Mouse (Mus musculus) macrophage (primary cell): ENCODE measurements around the gene Cby1. TPM values are rescaled to one million over a fixed set of nuclear protein-coding genes. Genes with fewer than 3 reads are reported as not detected.
"Not testable (repeated sequence)": the region's sequence is repeated elsewhere in the genome, so short reads cannot be mapped to it uniquely, and the experiment has no call there.

ENCODE experiments used
- H3K27ac ChIP-seq: fragments of 350-480 bp; formaldehyde crosslinking; 2 replicates; pipeline ENCODE4 v1.9.0; 2021
- H3K36me3 ChIP-seq: fragments of 350-480 bp; formaldehyde crosslinking; 2 replicates; pipeline ENCODE4 v1.9.0; 2021; ENCODE audit errors: inconsistent target
- H3K4me3 ChIP-seq: fragments of 350-480 bp; formaldehyde crosslinking; 2 replicates; pipeline ENCODE4 v1.9.0; 2021; ENCODE audit errors: inconsistent target
- H3K79me2 ChIP-seq: fragments of 350-480 bp; formaldehyde crosslinking; 2 replicates; pipeline ENCODE4 v1.9.0; 2021; ENCODE audit errors: inconsistent target
- WGBS: methylation state at CpG from one replicate; pipeline ENCODE4 v1.1.7; 2026; ENCODE audit warnings: inconsistent platforms; ENCODE audit not compliant: missing documents; 5-methylcytosine and 5-hydroxymethylcytosine counted together
- polyA plus RNA-seq: library from polyadenylated mRNA; stranded (reverse); fragments of 250-400 nt; gene quantifications from 3 replicates; pipeline ENCODE4 v1.2.4, GENCODE M21; 2018; ENCODE audit warnings: inconsistent platforms

Cby1 gene
- polyA plus RNA-seq, 1 experiment from 2014 or later: 24.8 TPM

DNA sequence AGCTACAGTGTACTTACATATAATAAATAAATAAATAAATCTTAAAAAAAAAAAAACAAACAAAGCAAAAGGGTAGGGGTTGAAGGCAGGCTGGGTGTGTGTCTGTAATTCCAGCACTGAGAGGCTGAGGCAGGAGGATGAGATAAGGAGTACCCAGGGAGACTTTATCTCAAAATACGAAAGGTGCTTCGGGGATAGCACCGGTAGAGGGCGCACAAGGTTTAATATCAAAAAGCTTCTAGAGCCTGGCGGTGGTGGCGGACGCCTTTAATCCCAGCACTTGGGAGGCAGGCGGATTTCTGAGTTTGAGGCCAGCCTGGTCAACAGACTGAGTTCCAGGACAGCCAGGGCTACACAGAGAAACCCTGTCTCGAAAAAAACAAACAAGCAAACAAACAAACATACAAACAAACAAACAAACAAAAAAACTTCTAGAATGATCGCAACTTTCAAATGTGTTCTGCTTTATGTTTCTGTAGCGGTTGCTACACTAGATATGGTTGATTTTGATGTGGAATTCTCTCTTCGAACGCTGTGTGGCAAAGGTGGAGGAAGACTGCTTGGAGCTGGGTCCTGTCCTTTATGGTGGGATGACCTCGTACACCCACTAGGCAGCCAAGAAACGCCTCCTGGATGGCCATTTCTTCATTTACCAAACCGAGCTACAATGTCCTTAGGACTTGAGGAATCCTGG lies 1.0 kb upstream of the Cby1 start:
- Histone ChIP-seq H3K79me2 (no peaks in the 10 kb centered on the region), H3K36me3 (no peaks in the 10 kb centered on the region), H3K27ac (no peak overlapping the region), H3K4me3 (peak overlapping the region; percentile 57)
- 3% methylated on average over 16 of the region's 16 CpGs for WGBS

DNA sequence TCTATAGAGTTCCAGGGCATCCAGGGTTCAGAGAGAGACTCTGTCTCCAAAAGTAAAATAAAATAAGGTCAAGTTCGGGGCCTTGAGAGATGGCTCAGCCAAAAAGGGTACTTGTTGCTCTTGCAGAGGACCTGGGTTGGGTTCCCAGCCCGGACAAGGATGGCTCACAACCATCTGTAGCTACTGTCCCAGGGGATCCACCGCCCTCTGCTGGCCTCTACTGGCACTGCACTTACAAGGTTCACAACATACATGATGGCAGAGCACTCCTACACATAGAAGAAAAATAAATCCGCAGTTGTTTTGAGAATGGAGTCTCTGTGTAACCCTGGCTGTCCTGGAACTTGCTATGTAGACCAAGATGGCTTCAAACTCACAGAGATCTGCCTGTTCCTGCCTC lies 2.9 kb downstream of the Cby1 start:
- Histone ChIP-seq H3K27ac (no peak overlapping the region), H3K36me3 (no peaks in the 10 kb centered on the region), H3K79me2 (no peaks in the 10 kb centered on the region), H3K4me3 (no peak overlapping the region)
- 76% methylated on average over 4 of the region's 4 CpGs for WGBS

DNA sequence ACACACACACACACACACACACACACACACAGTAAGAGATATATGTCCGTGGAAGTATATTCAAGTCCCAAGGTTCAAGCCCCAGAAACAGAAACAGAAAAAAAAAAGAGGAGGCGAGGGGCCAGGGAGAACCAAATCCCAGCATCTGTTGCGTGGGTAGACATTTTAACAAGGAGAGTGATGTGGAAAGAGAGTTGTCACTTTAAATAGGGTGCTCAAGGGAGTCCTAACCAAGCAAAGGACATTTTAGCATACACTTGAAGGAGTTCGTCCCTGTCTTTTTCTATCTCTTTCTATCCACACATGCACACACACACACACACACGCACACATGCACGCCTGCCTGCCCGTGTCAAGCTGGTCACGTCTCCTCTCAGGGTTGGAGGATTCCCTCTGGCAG lies 5.7 kb downstream of the Cby1 start:
- no peak overlapping the region for H3K4me3 ChIP-seq
- 94% methylated on average over 7 of the region's 8 CpGs for WGBS
- no peaks in the 10 kb centered on the region for H3K79me2 ChIP-seq
- no peaks in the 10 kb centered on the region for H3K36me3 ChIP-seq
- no peak overlapping the region for H3K27ac ChIP-seq

DNA sequence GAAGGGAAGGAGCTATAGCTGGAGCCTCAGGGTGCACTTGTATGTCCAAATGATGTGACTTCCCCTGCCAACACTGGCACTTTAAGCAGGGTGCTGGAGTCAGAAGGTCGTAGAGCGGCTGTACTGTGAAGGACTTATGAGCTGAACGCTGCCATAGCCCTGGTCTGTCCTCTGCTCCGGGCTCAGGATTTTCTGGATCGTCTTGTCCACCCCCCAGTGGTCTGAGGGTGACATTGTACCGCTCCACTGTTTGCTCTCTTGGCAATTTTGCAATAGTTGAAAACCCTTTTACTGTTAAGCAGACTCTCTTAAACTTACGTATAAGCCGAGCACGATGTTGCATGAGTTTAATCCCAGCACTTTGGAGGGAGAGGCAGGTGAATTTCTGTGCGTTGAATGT lies 10.2 kb downstream of the Cby1 start:
- Histone ChIP-seq H3K36me3 (peaks cover 18% of the 10 kb centered on the region; the same call in 1 of the 2 replicates), H3K27ac (no peak overlapping the region), H3K4me3 (no peak overlapping the region), H3K79me2 (peaks cover 21% of the 10 kb centered on the region)
- 88% methylated on average over 8 of the region's 10 CpGs for WGBS

DNA sequence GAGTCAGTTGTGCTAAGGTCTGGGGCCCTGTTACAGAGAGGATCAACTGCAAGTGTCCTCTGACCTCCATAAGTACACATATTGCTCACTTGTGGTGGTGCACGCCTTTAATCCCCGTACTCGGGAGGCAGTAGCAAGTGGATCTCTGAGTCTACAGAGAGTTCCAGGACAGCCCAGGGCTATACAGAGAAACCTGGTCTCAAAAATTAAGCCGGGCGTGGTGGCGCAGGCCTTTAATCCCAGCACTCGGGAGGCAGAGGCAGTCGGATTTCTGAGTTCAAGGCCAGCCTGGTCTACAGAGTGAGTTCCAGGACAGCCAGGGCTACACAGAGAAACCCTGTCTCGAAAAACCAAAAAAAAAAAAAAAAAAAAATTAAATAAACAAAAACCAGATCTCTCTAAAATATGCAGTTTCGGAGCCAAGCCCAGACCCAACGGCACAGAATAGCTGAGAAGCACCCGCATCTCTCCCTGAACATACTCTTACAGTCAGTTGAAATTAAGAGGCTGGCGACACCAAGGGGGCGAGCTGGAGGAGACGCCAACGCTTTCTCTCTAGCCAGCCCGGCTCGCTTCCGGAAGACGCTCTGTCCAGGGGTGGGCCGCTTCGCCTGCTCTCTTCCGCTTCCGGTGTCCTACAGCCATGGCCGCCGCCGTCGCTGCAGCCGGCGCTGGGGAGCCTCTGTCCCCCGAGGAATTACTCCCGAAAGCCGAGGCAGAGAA lies 11.4 kb downstream of the Cby1 start, which contains the start of gene Tomm22:
Gene Tomm22 (plus strand): TSS at position 613 of the 723 bp plus-strand sequence.
- peak within 1 kb of the TSS; percentile 90 for H3K4me3 ChIP-seq
- 17% methylated on average over 30 of the region's 33 CpGs for WGBS
- peaks cover 21% of the 10 kb centered on the region for H3K79me2 ChIP-seq
- H3K27ac ChIP-seq: no peak within 1 kb of the TSS
- H3K36me3 ChIP-seq: peaks cover 30% of the 10 kb centered on the region

DNA sequence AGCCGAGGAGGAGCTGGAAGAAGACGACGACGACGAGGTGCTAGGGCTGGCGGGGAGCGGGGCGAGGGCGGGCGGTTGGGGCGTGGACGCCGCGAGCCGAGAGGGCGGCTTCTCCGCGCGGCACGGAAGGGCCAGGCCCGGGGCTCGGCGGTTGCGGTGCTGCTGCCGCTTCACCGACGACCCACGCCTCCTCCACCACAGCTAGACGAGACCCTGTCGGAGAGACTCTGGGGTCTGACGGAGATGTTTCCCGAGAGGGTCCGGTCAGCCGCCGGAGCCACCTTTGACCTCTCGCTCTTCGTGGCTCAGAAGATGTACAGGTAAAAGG lies 11.9 kb downstream of the Cby1 start:
- 0% methylated on average over 31 of the region's 37 CpGs for WGBS
- Histone ChIP-seq H3K36me3 (peaks cover 33% of the 10 kb centered on the region), H3K4me3 (peak overlapping the region; percentile 90), H3K27ac (no peak overlapping the region), H3K79me2 (peaks cover 21% of the 10 kb centered on the region)

DNA sequence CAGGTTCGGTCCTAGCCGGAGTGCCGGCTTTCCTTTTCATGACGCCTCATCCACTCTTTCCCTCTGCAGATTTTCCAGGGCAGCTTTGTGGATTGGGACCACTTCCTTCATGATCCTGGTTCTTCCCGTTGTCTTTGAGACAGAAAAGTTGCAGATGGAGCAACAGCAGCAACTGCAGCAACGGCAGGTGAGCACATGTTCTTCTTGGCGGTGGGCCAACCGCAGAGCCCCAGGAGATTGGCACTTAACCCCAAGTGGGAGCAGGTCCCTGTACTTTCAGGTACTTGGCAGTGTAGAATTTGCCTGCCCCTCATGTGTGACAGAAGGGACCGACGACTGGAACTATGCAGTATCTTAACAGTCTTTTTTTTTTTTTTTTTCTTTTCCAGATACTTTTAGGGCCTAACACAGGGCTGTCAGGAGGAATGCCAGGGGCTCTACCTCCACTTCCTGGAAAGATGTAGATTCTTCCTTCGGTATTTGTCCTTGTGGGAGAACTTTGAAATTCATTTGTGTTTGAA lies 12.9 kb downstream of the Cby1 start:
- H3K4me3 ChIP-seq: peak overlapping the region; percentile 90; the same call in 1 of the 2 replicates
- H3K27ac ChIP-seq: not testable (repeated sequence)
- H3K79me2 ChIP-seq: peaks cover 21% of the 10 kb centered on the region
- WGBS: 69% methylated on average over 10 of the region's 11 CpGs
- H3K36me3 ChIP-seq: peaks cover 39% of the 10 kb centered on the region

DNA sequence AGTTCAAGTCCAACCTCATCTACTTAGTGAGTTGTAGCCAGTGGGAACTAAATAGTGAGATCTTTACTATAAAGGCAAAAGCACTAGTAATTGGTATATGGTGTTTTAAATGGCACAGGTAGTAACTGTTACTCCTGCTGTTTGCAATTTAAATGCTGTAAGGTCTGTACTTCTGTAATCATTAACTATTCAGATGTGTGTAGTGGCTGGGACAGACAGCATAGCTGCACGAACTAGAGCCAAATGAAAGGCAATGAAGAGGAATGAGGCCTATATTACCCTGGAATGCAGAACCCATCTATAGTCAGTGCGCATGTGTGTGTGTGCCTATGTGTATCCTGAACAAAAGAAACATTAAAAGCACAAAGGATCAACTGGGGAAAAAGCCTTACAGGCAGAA lies 18.9 kb downstream of the Cby1 start:
- Histone ChIP-seq H3K27ac (no peak overlapping the region), H3K4me3 (no peak overlapping the region), H3K36me3 (peaks cover 34% of the 10 kb centered on the region), H3K79me2 (peaks cover 56% of the 10 kb centered on the region)
- WGBS: 89% methylated on average over 2 of the region's 2 CpGs

DNA sequence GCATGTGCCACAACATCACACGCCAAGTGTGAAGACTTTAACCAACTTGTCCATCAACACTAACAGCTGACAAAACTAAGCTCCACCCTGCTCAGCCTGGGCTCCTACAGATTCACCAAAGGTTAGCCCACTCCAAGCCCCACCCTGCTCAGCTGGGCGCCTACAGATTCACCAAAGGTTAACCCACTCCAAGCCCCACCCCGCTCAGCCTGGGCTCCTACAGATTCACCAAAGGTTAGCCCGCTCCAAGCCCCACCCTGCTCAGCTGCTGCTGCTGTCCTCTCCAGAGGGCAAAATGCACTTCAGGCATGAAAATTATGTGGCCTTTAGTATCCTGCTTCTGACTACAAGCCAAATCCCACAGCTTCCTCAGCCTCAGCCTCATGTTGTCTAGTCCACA lies 23.0 kb downstream of the Cby1 start:
- peaks cover 95% of the 10 kb centered on the region for H3K79me2 ChIP-seq
- no peak overlapping the region for H3K4me3 ChIP-seq
- H3K36me3 ChIP-seq: no peaks in the 10 kb centered on the region
- no peak overlapping the region for H3K27ac ChIP-seq
- 88% methylated on average over 4 of the region's 4 CpGs for WGBS

DNA sequence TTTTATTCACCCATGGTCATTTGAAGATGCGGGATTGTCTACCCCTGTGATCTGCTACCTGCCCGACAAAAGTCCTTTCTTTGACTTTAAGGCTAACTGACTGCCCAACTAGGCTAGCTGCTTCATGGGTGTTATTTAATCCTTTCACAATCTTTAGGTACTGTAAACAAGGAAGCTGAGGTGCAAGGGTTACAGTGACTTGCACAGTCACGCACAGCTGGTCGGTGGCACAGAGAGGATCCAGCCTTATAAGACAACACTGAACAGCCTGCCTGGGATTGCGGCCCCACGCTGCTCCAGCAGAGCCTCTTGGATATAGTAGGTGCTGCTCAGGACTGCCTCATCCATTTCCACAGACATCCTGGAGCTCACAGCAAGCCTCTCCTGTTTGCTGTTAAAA lies 24.1 kb downstream of the Cby1 start:
- Histone ChIP-seq H3K36me3 (no peaks in the 10 kb centered on the region), H3K79me2 (peaks cover 91% of the 10 kb centered on the region), H3K4me3 (no peak overlapping the region), H3K27ac (no peak overlapping the region)
- WGBS: 55% methylated on average over 6 of the region's 6 CpGs

DNA sequence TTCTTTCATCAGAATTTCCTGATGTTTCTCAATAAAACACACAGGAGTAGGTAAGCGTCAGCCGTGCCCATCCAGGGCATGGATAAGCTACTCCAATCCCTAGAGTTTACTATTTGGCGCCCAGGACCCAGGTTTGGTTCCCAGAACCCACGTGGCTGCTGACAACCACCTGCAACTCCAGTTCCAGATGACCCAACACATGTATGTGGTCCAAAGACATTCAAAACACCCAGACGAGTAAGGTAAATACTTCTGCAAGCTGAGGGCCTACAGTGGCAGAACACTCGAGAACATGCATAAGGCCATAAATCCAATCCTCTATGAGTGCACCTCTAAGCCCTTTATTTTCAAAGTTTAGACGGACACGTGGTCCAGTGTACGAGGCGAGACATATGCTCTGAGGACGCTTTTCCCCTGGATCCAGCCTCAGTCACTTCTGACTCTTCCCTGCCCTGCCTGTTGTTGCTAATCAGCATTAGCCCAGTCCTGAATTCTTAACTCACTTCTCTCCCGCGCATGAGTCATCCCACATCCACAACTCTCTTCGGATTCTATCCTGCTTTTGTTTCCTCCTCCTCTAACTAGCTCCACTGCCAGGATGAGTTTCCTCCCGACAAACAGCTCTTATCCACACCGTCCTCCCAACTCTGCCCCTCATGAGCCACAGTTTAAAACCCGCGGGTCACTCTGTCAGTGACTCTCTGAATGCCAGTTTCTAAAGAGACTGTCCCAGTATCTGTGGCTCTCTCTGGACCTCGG lies 24.9 kb downstream of the Cby1 start:
- WGBS: 76% methylated on average over 19 of the region's 19 CpGs
- H3K4me3 ChIP-seq: no peak overlapping the region

DNA sequence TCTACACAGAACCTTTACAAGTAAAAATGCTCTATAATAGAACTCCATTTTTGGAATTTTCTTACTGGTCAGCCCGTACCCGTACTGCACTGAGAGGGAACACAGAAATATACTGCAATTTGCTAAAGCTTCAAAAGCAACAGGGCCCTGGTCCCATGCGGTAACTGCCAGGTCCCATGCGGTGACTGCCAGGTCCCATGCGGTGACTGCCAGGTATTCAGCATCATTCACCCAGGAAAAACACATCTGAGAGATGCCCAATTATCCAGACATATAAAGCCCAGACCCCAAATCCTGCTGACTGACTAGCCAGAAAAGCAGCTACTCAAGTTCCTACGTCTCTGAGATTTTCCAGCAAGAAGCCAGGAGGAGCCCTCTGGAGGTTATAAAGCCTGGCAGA lies 25.6 kb downstream of the Cby1 start:
- WGBS: 96% methylated on average over 6 of the region's 6 CpGs
- Histone ChIP-seq H3K4me3 (no peak overlapping the region), H3K27ac (no peak overlapping the region), H3K36me3 (no peaks in the 10 kb centered on the region), H3K79me2 (peaks cover 76% of the 10 kb centered on the region)

More for the DNA sequence above, 24.9 kb downstream of the Cby1 start:
- H3K79me2 ChIP-seq: peaks cover 83% of the 10 kb centered on the region
- no peak overlapping the region for H3K27ac ChIP-seq
- H3K36me3 ChIP-seq: no peaks in the 10 kb centered on the region

DNA sequence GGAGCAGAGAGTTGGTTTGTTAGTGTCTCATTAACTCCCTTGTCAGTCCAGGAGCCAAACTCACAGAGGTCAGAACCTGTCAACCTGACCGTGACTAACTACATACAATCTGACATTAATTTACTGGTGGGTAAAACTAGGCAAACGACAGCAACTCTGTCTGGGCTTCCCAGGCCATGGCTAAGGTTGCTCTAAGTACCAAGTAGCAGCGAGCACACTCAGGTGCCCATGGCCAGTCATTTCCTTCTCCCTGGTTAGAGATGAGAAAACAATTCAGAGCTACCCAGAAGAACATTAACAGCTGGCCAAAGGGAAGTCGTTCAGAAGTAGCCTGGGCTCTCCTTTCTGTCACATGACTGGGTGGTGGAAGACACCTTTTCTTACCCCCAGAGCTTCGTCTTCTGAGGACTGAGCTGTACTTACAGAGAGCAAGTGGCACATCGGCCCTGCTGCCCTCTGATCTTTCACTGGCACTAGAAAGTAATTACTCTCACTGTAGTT lies 26.2 kb downstream of the Cby1 start:
- Histone ChIP-seq H3K36me3 (no peaks in the 10 kb centered on the region), H3K4me3 (no peak overlapping the region), H3K27ac (no peak overlapping the region), H3K79me2 (peaks cover 70% of the 10 kb centered on the region)
- 31% methylated on average over 6 of the region's 6 CpGs for WGBS

DNA sequence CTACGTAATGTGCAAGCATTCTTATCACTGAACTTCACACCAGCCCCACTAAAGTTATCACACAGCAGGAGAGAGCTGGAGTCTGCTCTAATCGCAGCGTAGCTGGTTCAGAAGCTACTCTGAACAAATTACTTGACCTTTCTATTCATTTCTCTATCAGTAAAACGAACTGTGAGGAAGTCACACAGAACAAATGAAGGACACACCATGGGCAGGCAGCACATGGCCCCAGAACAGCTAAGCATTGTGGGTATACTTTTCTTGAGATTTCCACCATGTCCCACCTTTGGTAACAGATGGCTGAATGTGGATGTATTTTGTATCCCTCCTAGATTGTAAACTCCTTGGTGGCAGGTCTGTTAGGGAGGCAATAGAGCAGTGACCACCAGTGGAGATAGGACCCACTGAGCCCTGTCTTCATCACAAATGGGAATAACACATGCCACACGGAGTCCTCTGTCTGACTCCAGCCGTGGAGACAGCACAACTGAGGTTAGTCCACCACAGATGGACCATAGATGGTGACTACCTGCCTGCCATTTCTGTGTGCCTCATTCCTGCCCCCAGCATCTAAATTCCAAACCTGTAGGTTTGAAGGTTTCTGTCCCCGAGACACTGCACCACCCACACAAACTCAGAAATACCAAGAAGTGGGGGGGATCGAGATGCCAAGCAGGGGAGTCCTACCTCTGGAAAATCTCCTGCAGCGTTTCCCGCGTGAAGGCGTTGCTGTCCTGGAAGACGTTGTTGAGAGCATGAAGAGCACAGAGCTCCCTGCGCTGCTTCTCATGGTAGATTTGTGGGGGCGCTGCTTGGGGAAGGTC lies 27.3 kb downstream of the Cby1 start:
- WGBS: 26% methylated on average over 13 of the region's 15 CpGs
- peak overlapping the region; percentile 55 for H3K4me3 ChIP-seq
- H3K27ac ChIP-seq: no peak overlapping the region
- no peaks in the 10 kb centered on the region for H3K36me3 ChIP-seq
- H3K79me2 ChIP-seq: peaks cover 61% of the 10 kb centered on the region
